Mouse (Mus musculus) retina, embryonic 14.5 days (tissue): ENCODE data around the gene Ache.

Experiments
- DNase-seq: peaks from one replicate; pipeline ENCODE4 v3.0.0-alpha.2; 2015; ENCODE audit warnings: low spot score

Ache gene

GRCm38 (mm10) chr5:137295712-137296111 is 8.4 kb downstream of the Ache start:
- no peak for DNase-seq

- DNase-seq: no peak
These were observed 9.8 kb downstream of the Ache start for GRCm38 (mm10) chr5:137297126-137297525.

DNA sequence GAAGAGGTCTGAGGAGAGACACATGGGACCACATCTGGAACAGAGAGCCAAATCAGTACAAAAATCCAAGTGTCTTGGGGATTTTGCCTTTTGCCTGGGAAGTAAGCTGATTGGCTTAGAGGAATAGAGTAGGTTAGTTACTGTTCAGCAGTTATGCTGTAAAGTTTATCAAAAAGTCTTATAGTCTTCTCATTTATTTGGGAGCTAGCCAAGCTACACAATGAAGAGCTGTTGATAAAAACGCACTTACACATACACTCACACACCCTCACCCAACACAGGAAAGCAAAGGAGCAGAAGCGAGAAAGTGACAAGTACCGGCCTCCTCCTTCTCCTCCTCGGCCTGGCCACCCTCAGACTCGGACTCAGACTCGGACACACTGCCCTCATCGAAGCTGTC is 11.9 kb downstream of the Ache start:
- no peak for DNase-seq

- DNase-seq: no peak
These were observed 13.9 kb downstream of the Ache start for GRCm38 (mm10) chr5:137301253-137301652.

GRCm38 (mm10) chr5:137303609-137304008 is 16.3 kb downstream of the Ache start:
- no peak for DNase-seq

DNA sequence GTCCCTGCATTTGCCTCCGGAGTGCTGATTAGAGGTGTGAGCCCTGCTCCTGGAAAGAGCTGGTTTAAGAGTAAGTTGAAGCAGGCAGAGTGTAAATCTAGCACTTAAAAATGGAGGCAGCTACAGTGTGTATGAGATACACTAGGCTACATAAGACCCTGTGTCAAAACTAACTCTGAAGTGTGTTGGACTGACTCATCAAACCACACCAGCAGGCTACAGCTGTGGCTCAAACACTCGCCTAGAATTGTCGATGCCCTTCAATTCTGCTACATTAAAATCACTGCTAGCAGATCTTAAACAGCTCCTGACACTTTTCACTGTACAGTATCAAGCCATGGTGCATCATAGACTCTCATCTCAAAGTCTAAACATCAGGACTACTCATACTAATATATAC is 16.8 kb downstream of the Ache start:
- no peak for DNase-seq

- no peak for DNase-seq
These were observed 17.5 kb downstream of the Ache start for GRCm38 (mm10) chr5:137304816-137305215.

GRCm38 (mm10) chr5:137305822-137306221 is 18.5 kb downstream of the Ache start:
- DNase-seq: no peak

GRCm38 (mm10) chr5:137306439-137307005 is 19.2 kb downstream of the Ache start:
- DNase-seq: no peak

GRCm38 (mm10) chr5:137307071-137307912 is 20.0 kb downstream of the Ache start, which contains the start of gene Srrt:
Srrt (minus strand) TSS chr5:137307674.
- DNase-seq: peak; percentile 95

- DNase-seq: no peak
These were observed 21.0 kb downstream of the Ache start for GRCm38 (mm10) chr5:137308356-137308755.

GRCm38 (mm10) chr5:137313466-137314192 is 26.3 kb downstream of the Ache start:
- no peak for DNase-seq

GRCm38 (mm10) chr5:137314193-137315083 is 27.1 kb downstream of the Ache start, which contains the start of gene Trip6:
Trip6 (minus strand) TSS chr5:137314404.
- DNase-seq: peak; percentile 79

GRCm38 (mm10) chr5:137315084-137315903 is 28.0 kb downstream of the Ache start:
- no peak for DNase-seq

DNA sequence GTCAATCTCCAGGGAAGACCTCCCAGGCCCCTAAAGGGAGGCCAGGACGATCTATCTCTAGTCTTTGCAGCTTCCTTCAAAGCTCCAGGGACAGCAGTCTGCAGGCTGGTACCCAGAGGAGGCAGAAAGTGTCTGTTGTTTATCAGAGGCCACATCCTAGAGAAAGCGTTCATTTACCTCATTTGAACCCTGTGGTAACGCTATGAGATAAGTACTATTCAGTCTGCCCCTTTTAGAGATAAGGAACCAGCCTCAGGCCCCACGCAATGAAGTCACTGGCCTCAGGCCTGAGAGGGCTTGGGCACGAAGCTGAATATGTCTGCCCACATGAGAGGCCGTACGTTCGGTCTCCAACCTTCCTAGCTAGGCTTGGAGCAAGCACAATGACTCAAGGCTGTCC is 30.0 kb downstream of the Ache start:
- no peak for DNase-seq

- no peak for DNase-seq
These were observed 31.3 kb downstream of the Ache start for GRCm38 (mm10) chr5:137318570-137318969.

DNA sequence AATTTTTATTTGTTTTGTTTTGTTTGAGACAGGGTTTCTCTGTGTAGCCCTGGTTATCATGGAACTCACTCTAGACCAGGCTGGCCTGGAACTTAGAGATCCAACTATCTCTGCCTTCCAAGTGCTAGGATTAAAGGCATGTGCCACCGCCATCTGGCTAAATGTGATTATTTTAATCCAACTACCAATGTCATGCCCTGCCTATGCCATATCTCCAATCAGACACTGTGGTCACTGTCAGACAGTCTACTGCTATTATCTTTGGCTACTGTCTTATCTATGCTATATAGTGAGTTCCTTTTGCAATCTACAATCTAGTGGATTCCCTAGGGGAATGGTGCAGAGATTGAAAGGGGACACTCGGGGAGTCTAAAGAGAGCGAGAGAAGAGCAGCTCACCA is 33.7 kb downstream of the Ache start:
- no peak for DNase-seq

GRCm38 (mm10) chr5:137330910-137331309 is 43.6 kb downstream of the Ache start:
- no peak for DNase-seq

- no peak for DNase-seq
These were observed 45.7 kb downstream of the Ache start for GRCm38 (mm10) chr5:137332857-137333511.

DNA sequence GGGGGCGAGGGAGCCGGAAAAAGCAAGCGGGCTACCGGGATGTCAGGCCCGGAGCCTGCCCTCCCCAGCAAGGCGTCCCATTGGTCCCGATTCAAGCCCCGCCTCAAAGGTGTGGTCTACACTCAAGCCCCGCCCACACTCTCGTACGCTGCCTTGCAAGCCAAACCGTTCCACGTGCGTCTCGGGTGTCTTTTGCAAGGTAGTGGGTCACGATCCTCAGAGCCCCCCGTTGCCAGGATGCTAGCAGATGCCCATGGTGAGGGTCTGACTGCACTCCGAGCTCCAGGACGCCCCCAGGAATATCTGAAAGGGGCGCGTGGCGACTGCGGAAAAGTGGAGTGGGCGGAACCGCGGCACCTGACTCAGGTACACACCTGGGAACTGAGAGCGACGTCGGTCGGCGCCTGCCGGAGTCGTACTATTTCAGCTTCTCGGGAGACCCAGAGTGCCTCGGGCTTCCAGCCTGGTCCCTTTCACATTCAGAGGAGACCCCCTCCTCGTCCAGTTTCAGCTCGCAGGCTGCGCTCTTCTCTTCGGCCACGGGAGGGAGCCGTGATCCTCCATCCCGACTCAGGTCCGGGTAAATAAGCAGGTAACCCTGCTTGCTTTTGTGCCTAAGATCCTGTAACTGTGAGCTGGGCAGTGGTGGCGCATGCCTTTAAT is 46.3 kb downstream of the Ache start, which contains the start of gene Slc12a9:
Gene Slc12a9 (minus strand): TSS at position 86 of the 663 bp plus-strand sequence.
- peak; percentile 96 for DNase-seq
